Mouse (Mus musculus): ENCODE data around the gene Pcif1.

DNA sequence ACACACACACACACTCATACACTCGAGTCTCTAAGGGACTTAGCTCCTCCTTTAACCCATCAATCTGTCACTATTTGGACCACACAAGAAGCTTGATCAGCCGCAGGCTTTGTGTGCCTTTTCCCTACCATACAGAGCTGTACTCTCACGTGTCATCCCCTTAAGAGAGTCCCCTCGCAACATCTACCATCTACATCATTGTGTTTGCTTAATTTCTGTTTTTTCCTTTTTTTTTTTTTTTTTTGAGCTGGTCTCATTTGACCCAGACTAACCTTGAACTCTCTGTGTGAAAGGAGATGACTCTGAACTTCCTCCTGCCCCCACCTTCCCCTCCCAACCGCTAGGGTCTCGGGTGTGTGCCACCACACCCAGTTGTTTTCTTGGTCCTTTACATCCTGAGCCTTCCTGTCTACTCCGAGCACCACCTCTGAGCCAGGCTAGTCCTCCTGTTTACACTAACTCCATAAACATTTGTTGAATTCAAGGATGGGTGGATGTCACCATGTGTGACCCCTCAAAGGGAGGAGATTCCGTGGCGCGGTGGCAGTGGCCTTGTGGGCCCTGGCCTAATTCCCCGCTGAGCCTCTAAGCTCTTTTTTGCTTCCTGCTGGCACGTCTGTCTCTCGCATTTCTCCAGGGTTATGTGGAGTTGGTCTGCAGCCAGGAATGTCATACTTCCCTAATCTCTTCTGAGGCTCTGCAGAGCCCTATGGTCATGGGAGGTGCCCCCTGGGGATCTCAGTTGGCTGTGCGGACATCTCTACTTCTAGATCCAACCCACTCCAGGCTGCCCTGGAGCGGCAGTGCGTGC lies 12.2 kb upstream of the Pcif1 start:
- TF ChIP-seq POLR2A (IDR thresholded peaks at IDR 0.05; ENCODE audit: insufficient read depth, low read depth, low read length) (no peak), CTCF (IDR thresholded peaks at IDR 0.05) (peak; percentile 27; the same call in 1 of the 2 replicates), EP300 (IDR thresholded peaks at IDR 0.05; ENCODE audit: insufficient read depth, low read depth, low read length) (peak; percentile 78; the same call in 1 of the 2 replicates)

Measured in heart, adult 2 months (tissue).